Mouse (Mus musculus) monocyte, adult 5-6 weeks (primary cell): ENCODE results near the gene Gm49320. TPM values are rescaled to one million over a fixed set of nuclear protein-coding genes. Genes with fewer than 3 reads are reported as not detected.

Source experiments
- ATAC-seq: fragments of 153-309, 156-312 bp; replicated peaks from 2 replicates; pipeline ENCODE4 v1.8.0; 2017; ENCODE audit warnings: mild to moderate bottlenecking; ENCODE audit not compliant: low TSS enrichment, insufficient number of reproducible peaks, severe bottlenecking, poor library complexity, low FRiP score
- total RNA-seq: library from RNA; stranded (forward); fragments of 200-1000, 200-491, 200-594 nt; gene quantifications from 3 replicates; pipeline ENCODE4 v1.2.3, GENCODE M21; 2017

The Gm49320 gene
- not detected in 3 replicates for total RNA-seq

DNA sequence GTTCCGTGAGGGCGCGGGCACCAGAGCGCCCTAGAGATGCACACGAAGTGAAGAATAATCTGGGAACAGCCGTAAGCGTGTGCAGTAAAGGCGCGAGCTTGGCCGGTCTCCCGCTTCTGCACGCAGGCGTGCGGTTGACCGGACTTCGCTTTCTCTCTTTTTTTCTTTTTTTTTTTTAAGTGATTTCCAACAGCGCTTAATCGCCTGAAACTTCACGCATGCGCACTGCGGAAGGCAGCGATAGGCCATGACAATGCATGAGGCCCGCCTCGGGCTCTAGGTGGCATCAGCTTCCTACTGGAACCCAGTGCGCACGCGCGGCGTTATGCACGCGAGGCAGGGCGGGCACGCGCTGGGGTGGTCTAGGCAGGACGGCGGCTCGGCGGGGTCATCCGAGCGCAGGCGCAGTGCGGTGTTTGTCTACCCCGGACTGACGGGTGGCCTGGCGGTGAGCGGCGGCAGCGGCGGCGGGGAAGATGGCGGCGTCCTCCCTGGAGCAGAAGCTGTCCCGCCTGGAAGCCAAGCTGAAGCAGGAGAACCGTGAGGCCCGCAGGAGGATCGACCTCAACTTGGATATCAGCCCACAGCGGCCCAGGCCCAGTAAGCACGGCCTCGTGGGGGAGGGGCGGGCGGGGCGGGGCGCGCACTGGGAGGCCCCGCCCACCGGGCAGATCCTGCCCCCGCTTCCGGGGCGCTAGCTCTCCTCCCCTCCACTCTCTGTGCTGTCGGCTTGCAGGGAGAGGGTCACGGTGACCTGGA lies at the start of gene Gm49320, which contains the start of gene Map2k7:
TSS of gene Gm49320 (plus strand) at position 432 of the 759 bp plus-strand sequence.
TSS of gene Map2k7 (plus strand) at position 307 of the 759 bp plus-strand sequence.
- ATAC-seq, result peak; percentile 85

DNA sequence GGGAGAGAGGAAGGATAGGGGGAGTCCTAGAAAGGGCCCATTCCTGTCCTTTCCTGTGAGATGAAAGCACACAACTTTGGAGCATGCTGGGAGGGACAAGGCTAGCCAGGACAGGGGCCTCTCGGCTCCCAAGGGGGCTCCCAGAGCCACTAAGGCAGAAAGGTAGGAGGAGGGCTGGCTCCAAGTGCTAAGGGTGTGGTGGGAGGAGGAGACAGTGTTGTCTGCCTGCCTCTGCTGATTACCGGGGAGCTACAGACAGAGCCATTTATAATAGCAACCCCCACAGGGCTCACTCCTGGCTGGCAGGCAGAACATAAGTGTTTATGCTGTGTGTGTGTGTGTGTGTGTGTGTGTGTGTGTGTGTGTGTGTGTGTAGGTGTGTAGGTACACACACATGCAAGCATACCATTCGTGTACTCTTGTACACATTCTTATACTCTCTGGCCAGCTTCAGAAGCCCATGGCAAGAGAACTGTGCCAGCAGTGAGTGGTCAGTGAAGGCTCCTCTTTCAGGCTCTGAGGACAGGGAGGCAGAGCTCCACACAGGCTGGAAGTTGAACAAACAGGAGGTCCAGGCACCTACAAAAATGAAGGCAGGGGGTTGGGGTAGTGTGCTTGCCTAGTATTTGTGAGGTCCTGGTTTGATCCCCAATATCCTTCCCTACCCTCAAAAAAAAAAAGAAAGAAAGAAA lies 49.5 kb upstream of the Gm49320 start:
- ATAC-seq, result no peak

DNA sequence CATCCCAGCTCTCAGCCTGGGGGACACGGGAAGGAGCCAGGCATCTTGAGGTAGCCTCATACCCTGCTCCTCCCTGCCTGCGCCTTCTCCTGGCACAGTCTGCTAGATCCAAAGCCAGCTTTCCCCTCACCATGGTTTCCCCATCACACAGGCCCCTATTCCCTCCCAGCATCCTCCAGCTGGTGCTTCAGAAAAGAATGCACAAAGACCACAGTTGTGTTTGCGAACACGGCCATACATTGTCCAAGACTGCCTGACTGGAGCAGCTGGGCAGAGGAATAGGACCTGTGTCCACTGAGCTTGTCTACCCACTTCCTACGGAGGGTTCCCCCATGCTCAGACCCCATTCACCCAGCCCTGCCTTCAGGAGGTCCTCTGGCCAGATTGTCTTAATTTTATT lies 46.4 kb upstream of the Gm49320 start:
- no peak for ATAC-seq

DNA sequence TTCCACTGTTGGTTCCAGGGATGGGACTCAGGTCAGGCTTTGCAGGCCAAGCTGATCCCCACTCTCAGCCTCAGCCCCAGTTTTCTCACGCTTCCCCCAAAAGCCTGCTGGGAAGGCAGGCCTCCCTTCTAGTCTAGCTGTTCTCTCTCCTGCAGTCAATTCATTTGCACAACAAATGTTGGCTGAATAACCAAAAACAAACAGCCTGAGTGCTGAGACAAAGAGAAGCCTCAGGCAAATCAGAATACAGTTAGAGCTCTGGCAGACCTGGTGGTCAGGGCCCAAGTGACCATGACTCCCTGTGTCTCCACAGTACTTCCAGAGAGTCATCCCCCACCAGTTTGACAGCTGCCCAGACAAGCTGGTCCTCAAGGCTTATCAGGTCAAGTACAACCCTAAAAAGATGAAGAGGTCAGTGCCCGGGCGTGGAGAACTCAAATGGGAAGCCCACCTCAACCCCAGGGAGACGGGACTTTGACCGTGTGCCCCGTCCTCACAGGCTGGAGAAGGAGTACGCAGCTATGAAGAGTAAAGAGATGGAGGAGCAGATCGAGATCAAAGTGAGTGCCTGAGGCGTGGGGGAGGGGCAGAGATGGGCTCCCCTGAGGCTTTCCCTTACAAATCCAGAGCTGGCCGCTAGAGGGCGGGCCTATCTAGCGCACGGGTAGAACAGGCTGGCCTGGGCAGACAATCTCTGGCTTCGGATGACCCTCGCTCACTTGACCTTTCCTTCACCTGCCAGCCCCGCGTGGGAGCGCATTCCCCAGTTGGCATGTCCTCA lies 45.7 kb upstream of the Gm49320 start:
- peak; percentile 79 for ATAC-seq

DNA sequence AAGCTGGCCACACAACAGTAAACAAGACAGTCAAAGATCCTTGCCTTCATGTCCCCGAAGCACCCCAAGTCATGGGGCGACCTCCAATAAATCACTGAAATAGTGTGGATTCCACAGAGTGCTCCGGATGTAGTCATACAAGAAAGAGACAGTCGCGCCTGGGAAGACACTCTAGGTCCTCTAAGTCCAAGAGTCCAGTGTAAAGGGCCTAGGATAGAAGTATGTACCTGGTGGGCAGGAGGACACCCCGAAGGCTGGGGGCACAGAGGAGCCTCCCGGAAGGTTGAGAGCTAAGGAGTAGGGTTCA lies 45.1 kb upstream of the Gm49320 start:
- no peak for ATAC-seq

DNA sequence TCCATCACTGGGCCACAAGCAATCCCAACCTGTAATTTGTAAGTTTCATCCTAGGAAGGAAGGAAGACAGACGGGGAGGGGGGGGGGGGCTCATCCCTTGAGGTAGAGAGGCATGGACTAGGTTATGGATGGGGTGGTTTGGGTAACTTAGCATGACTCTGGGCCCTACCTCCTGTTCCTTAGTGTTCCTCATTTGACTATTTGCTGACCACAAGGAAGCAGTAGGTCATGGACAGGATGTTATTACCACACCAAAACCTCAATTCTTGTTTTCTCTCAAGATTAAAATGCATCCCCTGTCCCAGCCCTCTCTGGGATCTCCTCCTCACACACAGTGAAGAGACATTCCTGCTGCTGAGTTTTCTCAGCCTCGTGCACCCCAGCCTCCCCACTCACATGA lies 37.3 kb upstream of the Gm49320 start:
- no peak; the same call in 1 of the 2 replicates for ATAC-seq

DNA sequence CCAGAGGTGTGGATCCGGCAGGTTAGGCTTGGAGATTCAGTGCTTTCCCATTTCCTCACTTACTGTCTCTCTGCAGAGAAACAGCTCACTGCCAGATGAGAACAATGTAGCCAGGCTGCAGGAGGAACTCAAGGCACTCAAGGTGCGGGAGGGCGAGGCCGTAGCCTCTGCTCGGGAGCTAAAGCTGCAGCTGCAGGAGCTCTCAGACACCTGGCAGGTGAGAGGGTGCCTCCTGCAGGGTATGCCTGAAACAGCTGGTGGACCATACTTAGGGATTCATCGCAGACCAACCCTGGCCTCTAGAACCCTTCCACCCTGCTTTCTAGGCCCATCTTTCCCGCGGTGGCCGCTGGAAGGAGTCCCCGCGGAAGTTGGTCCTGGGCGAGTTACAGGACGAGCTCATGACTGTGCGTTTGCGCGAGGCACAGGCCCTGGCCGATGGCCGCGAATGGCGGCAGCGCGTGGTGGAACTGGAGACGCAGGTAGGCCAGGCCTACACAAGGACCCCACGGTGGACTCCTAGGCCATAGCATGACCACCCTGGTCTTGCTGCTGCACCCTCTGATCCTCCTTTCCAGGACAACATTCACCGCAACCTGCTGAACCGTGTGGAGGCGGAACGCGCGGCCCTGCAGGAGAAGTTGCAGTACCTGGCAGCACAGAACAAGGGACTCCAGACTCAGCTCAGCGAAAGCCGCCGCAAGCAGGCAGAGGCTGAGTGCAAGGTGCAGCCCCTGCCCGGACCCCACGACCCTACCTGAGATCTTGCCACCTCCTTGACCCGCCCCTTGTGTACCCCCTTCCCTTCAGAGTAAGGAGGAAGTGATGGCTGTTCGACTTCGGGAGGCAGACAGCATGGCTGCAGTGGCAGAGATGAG lies 33.2 kb upstream of the Gm49320 start:
- ATAC-seq, result no peak

DNA sequence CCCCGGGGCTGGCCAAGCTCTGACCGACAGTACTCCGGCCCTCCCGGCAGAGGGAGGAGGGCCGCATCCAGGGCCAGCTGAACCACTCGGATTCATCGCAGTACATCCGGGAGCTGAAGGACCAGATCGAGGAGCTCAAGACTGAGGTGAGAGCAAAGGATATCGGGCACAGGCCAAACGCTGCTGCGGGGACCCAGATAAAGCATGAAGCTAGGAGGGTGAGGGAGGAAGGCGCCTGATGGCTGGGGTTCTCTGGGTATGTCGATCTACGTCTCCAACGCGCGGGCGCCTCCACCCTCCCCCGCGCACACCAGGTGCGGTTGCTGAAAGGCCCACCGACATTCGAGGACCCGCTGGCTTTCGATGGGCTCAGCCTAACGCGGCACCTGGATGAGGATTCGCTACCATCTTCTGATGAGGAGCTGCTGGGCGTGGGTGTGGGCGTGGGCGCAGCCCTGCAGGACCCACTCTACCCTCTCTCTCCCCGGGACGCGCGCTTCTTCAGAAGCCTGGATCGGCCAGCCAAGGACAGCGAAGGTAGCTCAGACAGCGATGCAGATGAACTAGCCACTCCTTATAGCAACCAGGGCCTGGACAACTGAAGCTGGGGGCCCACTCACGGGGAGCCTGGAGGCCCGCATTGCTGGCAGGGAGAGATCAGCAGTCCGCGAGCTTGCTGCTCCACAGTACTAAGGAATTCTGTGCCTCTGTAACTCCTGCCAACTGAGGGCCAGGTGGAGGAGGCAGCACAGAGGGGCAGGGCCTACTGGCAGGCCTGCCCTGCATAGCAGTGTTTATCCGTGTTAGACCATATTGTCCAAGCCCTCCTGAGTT lies 32.3 kb upstream of the Gm49320 start:
- ATAC-seq, result no peak

DNA sequence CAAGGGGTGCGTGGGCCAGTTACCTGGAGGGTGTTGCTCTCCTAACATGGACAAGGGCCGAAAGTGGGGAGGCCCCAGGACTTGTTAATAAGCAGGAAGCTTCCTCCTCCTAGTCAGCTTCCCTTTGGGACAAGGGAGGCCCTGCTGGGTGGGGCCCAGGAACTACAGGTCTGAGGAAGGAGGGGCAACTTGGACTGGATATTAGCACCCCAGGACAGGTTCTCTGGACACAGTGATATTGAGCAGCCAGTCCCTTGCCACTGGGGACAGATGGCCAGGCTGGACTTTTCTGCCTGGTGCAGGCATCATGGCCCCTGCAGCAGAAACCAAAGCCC lies 31.7 kb upstream of the Gm49320 start:
- no peak for ATAC-seq

DNA sequence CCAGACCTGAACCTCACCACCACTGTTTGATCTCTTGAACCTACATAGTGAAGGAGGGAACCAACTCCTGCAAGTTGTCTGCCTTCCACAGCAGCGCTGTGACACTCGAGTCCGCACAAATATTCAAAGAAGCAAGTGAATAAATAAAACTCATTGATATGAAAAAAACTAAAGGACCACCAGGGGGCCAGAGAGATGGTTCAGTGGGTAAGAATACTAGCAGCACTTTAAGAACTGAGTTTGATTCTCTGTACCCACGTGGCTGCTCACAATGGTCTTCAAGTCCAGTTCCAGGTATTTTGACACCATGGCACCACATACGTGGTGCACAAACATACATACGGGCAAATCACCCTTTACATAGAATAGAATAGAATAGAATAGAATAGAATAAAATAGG lies 27.6 kb upstream of the Gm49320 start:
- no peak for ATAC-seq

DNA sequence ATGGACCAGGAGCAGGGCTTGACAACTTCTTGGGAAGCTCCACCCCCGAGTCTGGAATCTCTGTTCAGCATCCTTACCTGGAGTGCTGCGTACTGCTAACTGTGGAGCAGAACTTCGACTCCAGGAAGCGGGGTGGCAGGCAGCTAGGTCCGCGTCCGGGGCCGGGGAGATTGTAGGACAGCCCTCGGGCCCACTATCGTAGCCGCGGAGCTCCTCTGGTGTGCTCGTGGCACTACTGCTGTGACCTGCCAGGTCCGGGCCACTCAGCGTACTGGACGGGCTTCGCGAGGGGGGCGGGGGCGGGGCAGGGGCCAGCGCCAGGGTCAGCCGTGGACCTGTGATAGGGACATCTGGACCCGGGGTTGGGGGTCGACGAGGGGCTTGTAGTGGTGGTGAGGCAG lies 25.9 kb upstream of the Gm49320 start:
- no peak for ATAC-seq

DNA sequence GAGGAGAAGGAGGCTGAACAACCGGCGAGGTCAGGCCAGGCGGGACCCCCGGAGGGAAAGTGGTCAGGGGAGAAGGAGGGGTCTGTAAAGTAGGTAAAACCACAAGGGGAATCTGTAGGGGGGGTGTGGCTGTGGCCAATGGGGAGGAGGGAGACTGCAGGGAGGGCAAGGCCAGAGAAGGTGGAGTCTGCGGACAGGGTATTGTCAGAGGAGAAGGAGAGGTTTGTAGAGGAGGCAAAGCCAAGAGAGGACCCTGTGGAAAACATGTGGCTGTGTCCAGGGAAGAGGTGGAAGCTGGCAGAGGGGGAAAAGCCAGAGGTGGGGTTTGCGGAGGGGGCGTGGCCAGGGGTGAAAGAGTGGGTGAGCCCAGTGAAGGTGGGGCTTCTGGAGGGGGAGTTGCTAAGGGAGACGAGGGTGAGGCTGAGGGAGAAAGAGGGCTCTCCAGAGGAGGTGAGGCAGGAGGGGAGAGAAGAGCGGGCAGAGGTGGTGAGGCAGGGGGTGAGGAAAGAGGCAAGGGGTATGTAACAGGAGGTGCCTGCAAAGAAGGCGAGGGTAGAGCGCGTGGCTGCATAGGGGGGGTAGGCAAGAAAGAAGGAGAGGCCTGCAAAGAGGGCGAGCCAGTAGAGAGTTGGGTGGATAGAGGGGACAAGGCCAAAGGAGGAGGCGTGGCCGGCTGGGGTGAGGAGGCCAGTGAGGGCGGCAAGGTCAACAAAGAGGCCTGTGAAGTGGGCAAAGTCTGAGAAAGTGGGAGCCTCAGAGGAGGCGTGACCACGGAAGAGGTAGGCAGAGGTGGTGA lies 25.3 kb upstream of the Gm49320 start:
- peak; percentile 18; the same call in 1 of the 2 replicates for ATAC-seq

DNA sequence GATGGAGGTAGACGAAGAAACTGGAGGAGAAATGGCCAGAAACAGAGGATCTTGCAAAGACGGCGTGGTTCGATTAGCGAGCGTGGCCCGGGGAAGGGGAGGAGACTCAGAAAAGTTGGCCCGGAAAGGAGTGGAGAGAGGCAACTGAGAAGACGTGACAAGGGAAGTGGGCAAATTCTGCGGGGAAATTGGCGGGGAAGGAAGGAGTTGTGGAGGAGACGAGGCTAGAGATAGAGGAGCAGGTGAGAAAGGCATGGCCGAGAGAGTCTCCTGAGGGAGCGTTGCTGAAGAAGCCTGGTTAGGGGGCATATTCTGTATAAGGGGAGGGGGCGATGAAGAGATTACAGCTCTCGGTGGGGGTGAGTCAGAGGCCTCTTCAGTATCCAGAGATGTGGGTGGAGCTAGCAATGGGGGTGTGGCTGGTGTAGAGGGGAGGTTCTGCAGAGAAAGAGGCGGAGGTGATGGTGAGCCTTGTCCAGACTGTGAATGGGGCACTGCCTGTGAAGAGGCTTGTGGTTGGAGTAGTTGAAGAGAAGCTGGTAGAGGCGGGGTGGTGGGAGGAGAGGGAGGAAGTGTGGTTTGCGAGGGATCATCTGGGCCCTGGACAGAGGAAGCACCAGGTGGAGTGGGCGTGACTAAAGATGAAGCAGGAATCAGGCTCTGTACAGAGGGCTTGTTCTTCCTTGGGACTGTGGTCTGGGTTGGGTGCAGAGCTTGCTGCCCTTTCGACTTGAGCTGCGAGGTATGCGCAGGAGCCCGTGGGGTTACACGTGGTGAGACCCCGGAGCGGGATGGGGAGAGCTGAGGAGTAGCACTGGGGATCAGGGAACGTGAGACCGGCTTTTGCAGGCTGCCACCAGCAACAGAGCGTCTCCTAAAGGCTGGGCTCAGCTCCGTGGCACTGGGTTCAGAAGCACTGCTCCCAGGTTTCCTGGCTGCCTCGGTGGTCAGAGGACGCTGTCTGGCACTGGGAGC lies 24.4 kb upstream of the Gm49320 start:
- ATAC-seq, result peak; percentile 86

DNA sequence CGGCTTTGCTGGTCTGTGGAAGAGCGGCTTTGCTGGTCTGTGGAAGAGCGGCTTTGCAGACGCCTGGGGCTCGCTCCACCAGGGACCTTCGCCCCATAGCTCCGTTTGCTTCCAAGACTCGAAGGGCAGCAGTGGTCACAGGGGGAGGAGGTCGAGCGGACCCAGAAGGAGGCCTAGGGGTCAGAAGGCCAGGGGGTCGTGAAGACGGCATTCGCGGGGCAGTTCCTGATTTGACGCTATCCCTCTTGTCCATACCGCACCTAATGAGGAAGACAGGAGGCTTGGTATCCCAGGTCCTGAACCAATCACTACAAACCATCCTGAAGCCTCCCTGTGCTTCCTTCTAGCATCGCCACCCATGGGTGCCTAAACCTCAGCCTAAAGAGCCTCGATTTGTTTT lies 22.4 kb upstream of the Gm49320 start:
- ATAC-seq, result no peak

DNA sequence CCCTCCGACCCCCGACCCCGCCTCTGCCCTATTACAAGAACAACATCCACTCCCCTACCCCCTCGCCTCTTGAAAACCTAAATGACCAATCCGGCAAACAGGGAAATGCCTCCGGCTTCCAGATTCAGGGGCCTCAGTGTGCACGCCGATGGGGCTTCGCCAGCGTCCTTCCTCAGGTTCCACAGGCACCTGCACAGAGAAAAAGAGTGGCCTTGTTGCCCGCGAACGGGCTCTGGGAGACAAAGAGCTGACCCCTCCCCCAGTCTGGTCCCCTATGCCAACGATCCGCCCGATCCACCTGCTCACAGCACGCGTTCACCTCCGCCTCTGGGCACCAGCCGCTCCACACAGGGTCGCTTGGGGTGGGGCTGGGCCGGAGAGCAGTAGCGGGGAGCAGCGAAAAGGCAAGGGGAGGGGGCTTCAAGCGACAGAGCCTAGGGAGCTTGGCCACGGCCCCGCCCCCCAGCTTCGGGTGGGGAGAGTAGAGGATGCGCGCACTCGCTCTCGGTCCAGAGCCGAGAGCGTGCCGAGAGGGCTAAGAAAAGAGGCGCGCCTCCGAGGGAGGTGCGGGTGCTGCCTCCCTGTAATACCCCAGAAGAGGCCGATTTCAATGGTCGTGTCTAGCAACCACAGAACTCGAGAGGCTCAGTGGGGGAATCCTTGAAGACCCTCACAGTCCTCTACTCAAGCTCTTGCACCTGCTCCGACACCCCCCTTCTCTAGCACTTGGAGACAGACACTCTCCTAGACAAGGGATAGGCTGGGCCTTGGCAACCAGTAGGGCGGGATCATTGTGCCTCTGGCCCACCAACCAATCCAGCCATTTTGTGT lies 21.7 kb upstream of the Gm49320 start, which contains the start of gene Prr36:
TSS of gene Prr36 (minus strand) at position 669 of the 831 bp plus-strand sequence.
- no peak for ATAC-seq
